Mouse (Mus musculus) cerebellum, adult 2 months (tissue): ENCODE measurements around the gene Slc17a6.

Source experiments
- CTCF ChIP-seq: fragments of 200-500 bp; IDR thresholded peaks from 2 replicates; pipeline ENCODE4 v1.5.1; 2011; ENCODE audit warnings: low read depth, mild to moderate bottlenecking, control low read depth, low read length, moderate library complexity, borderline replicate concordance; ENCODE audit not compliant: insufficient read depth
- POLR2A ChIP-seq: fragments of 200-500 bp; IDR thresholded peaks from 2 replicates; pipeline ENCODE4 v1.6.1; 2011; ENCODE audit warnings: low read length, control low read depth, borderline replicate concordance; ENCODE audit not compliant: insufficient read depth

DNA sequence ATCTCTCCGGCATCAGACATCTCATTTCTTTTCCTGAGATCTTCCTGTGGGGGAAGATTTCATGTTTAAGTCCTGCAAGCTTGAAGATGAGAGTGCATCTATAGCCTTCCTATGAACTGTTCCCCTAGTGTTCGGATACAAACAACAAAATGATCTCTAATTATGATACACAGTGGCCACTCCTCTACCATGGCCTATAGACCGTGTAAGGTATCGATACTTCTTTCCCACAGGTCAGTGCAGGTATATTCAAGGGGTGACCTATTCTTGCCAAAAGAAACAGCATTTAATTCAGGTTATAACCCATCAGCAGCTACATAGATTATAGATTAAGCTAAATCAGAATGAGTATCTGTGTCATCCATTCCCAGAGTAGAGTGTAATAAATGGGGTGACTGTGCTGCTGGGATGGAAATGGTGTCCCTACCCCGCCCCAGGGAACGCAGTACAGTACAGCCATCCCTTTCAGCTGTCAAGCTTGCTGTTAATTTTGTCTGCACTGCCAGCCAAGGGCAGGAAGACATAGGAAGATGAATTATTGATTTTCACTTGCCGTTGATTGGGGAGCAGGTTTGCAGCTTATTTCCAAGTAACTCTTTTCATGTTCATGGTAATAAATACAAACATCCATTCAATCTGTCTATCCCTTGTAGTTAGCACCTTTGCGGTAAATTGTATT lies 71.9 kb downstream of the Slc17a6 start:
- TF ChIP-seq CTCF, result no peak
- no peak for TF ChIP-seq POLR2A
